Mouse (Mus musculus) liver, adult 2 months (tissue): ENCODE results near the gene Pofut2. TPM values are rescaled to one million over a fixed set of nuclear protein-coding genes. Genes with fewer than 3 reads are reported as not detected.

ENCODE experiments used
- DNase-seq: peaks from one replicate; pipeline ENCODE4 v3.0.0-alpha.2; 2011; ENCODE audit warnings: low read depth, low spot score; ENCODE audit errors: extremely low read depth
- H3K27ac ChIP-seq: fragments of 200-500 bp; replicated peaks from 2 replicates; pipeline ENCODE4 v1.5.1; 2012; ENCODE audit warnings: low read depth, mild to moderate bottlenecking, control low read depth, inconsistent platforms, low read length; ENCODE audit not compliant: insufficient read depth
- H3K27me3 ChIP-seq: fragments of 200-500 bp; 2 replicates; pipeline ENCODE4 v1.6.1; 2012; ENCODE audit warnings: mild to moderate bottlenecking, moderate library complexity, low read length, inconsistent platforms; ENCODE audit not compliant: control insufficient read depth, insufficient read depth
- H3K36me3 ChIP-seq: fragments of 200-500 bp; 2 replicates; pipeline ENCODE4 v1.6.1; 2012; ENCODE audit warnings: low read length, inconsistent platforms; ENCODE audit not compliant: control insufficient read depth, insufficient read depth
- H3K4me1 ChIP-seq: fragments of 200-500 bp; 2 replicates; pipeline ENCODE4 v1.6.1; 2011; ENCODE audit warnings: low read length; ENCODE audit not compliant: control insufficient read depth, insufficient read depth
- H3K4me3 ChIP-seq: fragments of 200-500 bp; 2 replicates; pipeline ENCODE4 v1.5.1; 2011; ENCODE audit warnings: low read depth, mild to moderate bottlenecking, control low read depth, low read length, moderate library complexity; ENCODE audit not compliant: insufficient read depth
- H3K79me2 ChIP-seq: fragments of 200-500 bp; 2 replicates; pipeline ENCODE4 v1.6.1; 2012; ENCODE audit warnings: inconsistent platforms, mild to moderate bottlenecking, low read length, moderate library complexity; ENCODE audit not compliant: control insufficient read depth, insufficient read depth
- H3K9ac ChIP-seq: fragments of 200-500 bp; 2 replicates; pipeline ENCODE4 v1.6.1; 2012; ENCODE audit warnings: low read depth, mild to moderate bottlenecking, control low read depth, inconsistent platforms, low read length
- CTCF ChIP-seq: fragments of 200-500 bp; IDR thresholded peaks from 2 replicates; pipeline ENCODE4 v1.5.1; 2011; ENCODE audit warnings: low read depth, low read length, control low read depth
- POLR2A ChIP-seq: fragments of 200-500 bp; IDR thresholded peaks from 2 replicates; pipeline ENCODE4 v1.6.1; 2011; ENCODE audit warnings: low read length, control low read depth; ENCODE audit not compliant: insufficient read depth; ENCODE audit errors: extremely low read depth
- WGBS: fragments of 180-500 bp; shearing (Covaris S2); methylation state at CpG from one replicate; pipeline ENCODE4 v1.1.7; 2018; 5-methylcytosine and 5-hydroxymethylcytosine counted together
- polyA plus RNA-seq: library from polyadenylated mRNA; depleted of rRNA; stranded (reverse); fragments of >200 nt; gene quantifications from 2 replicates; pipeline ENCODE4 v1.2.3, GENCODE M21; 2012
- total RNA-seq: library from RNA; depleted of rRNA; stranded (reverse); fragments of >200 nt; gene quantifications from 2 replicates; pipeline ENCODE4 v1.2.3, GENCODE M21; 2014

Gene Pofut2
- total and polyA plus RNA-seq, 2 experiments: 6.9 to 23.0 TPM

GRCm38 (mm10) chr10:77225995-77226688 lies 32.9 kb upstream of the Pofut2 start:
- TF ChIP-seq CTCF: no peak
- no peak for TF ChIP-seq POLR2A
- Histone ChIP-seq H3K9ac (no peak overlapping the region), H3K79me2 (no peaks in the 10 kb centered on the region), H3K4me3 (no peak overlapping the region), H3K27ac (no peak overlapping the region), H3K4me1 (peaks cover under 1% of the 10 kb centered on the region; the same call in 1 of the 2 replicates), H3K27me3 (no peaks in the 10 kb centered on the region), H3K36me3 (no peaks in the 10 kb centered on the region)
- no peak for DNase-seq
- WGBS: 85% methylated on average over 8 of the region's 8 CpGs

GRCm38 (mm10) chr10:77226691-77227367 lies 32.2 kb upstream of the Pofut2 start:
- H3K79me2 ChIP-seq: no peaks in the 10 kb centered on the region
- no peak overlapping the region for H3K9ac ChIP-seq
- H3K4me3 ChIP-seq: no peak overlapping the region
- WGBS: 81% methylated on average over 8 of the region's 8 CpGs
- no peak overlapping the region for H3K27ac ChIP-seq
- no peaks in the 10 kb centered on the region for H3K36me3 ChIP-seq
- H3K27me3 ChIP-seq: no peaks in the 10 kb centered on the region
- no peaks in the 10 kb centered on the region for H3K4me1 ChIP-seq
- no peak for TF ChIP-seq CTCF
- no peak for DNase-seq

GRCm38 (mm10) chr10:77227368-77227723 lies 31.7 kb upstream of the Pofut2 start:
- H3K27ac ChIP-seq: no peak overlapping the region

DNA sequence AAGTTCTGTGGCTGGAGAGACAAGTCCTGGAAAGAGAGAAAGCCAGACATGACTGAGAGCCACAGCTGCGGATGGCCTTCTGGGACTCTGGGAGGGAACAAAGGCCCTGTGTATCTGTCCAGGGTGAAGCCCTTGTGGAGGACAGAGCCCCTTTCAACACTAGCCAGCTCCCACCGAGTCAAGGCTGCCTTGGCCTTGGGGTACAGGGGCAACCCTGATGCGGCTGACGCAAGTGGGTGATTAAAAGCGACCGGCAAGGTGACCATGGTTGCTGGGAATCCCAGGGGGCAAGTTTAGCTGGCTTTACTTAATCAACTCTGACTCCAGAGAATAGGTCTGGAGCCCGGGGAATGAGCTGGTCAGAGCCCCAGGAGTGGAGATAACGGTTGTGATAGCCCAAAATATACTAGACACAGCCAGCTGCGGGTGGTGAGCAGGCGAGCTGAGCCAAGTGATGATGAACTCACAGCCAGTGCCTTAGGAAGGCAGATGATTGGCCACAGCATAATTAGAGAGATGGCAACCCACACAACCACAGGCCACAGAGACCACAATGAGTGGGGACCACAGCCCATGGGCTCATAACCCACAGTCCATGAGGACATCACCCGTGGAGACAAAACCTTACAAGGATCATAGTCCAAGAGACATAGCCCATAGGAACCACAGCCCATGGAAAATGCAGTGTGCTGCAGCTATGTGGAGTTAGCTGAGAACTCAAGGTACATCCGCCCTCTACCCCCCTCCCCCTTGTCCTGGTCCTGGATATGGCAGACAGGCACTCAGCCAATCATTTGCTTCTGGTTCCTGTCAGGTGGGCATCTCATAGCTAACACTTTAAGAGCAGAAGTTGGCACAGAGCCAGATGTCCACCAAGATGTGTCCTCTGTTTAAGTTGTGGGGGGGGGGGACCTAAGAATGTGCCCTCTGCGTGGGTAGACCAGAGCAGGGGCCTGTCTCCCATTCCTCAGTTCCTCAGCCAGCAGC lies 29.1 kb upstream of the Pofut2 start:
- Histone ChIP-seq H3K27me3 (no peaks in the 10 kb centered on the region), H3K36me3 (no peaks in the 10 kb centered on the region), H3K4me1 (no peaks in the 10 kb centered on the region), H3K27ac (no peak overlapping the region), H3K4me3 (no peak overlapping the region), H3K9ac (no peak overlapping the region), H3K79me2 (no peaks in the 10 kb centered on the region)
- TF ChIP-seq POLR2A: no peak
- no peak for TF ChIP-seq CTCF
- WGBS: 87% methylated on average over 13 of the region's 13 CpGs
- DNase-seq: no peak

More at GRCm38 (mm10) chr10:77227368-77227723, 31.7 kb upstream of the Pofut2 start:
- no peak for TF ChIP-seq POLR2A
- H3K4me1 ChIP-seq: no peaks in the 10 kb centered on the region
- H3K4me3 ChIP-seq: no peak overlapping the region
- H3K36me3 ChIP-seq: no peaks in the 10 kb centered on the region
- H3K9ac ChIP-seq: no peak overlapping the region
- no peaks in the 10 kb centered on the region for H3K79me2 ChIP-seq
- DNase-seq: no peak
- 87% methylated on average over 6 of the region's 6 CpGs for WGBS
- H3K27me3 ChIP-seq: no peaks in the 10 kb centered on the region

GRCm38 (mm10) chr10:77231861-77232755 lies 26.9 kb upstream of the Pofut2 start:
- Histone ChIP-seq H3K36me3 (no peaks in the 10 kb centered on the region), H3K79me2 (no peaks in the 10 kb centered on the region), H3K27ac (no peak overlapping the region), H3K4me1 (no peaks in the 10 kb centered on the region), H3K27me3 (no peaks in the 10 kb centered on the region), H3K9ac (no peak overlapping the region), H3K4me3 (no peak overlapping the region)
- no peak for TF ChIP-seq POLR2A
- no peak for TF ChIP-seq CTCF
- 61% methylated on average over 16 of the region's 16 CpGs for WGBS
- DNase-seq: no peak
